Mouse (Mus musculus): Measurements from ENCODE around the gene Gm3685. TPM values are rescaled to one million over a fixed set of nuclear protein-coding genes. Genes with fewer than 3 reads are reported as not detected.

The Gm3685 gene
- not detected for polyA plus RNA-seq (2014; fragmentation: Illumina TruSeq; extraction: RNeasy Lipid Tissue Mini Kit (QIAGEN cat#74804); ENCODE audit: low read depth, low replicate concordance)

GRCm38 (mm10) chr14:7044870-7045269, at the start of gene Gm3685:
Gene Gm3685, minus strand, starts transcription at chr14:7044970.

GRCm38 (mm10) chr14:7026781-7027749, 17.7 kb downstream of the Gm3685 start, which contains the start of gene Gm10406:
Gene Gm10406, minus strand, starts transcription at chr14:7027449.

Other genes with a start within 250 kb of the Gm3685 start
- gene Gm3642, start 204.7 kb downstream of the Gm3685 start, polyA plus RNA-seq (2014; fragmentation: Illumina TruSeq; extraction: RNeasy Lipid Tissue Mini Kit (QIAGEN cat#74804); ENCODE audit: low read depth, low replicate concordance), result not detected
- 0.34 TPM for gene Gm3667, start 155.0 kb downstream of the Gm3685 start, polyA plus RNA-seq (2014; fragmentation: Illumina TruSeq; extraction: RNeasy Lipid Tissue Mini Kit (QIAGEN cat#74804); ENCODE audit: low read depth, low replicate concordance)
- gene Gm6356, start 71.2 kb downstream of the Gm3685 start, polyA plus RNA-seq (2014; fragmentation: Illumina TruSeq; extraction: RNeasy Lipid Tissue Mini Kit (QIAGEN cat#74804); ENCODE audit: low read depth, low replicate concordance), result not detected
- gene Gm10406, start 17.5 kb downstream of the Gm3685 start, polyA plus RNA-seq (2014; fragmentation: Illumina TruSeq; extraction: RNeasy Lipid Tissue Mini Kit (QIAGEN cat#74804); ENCODE audit: low read depth, low replicate concordance), result 0.39 TPM
- not detected for gene Gm3696, start 55.7 kb upstream of the Gm3685 start, polyA plus RNA-seq (2014; fragmentation: Illumina TruSeq; extraction: RNeasy Lipid Tissue Mini Kit (QIAGEN cat#74804); ENCODE audit: low read depth, low replicate concordance)
- not detected for gene Gm6676, start 80.4 kb upstream of the Gm3685 start, polyA plus RNA-seq (2014; fragmentation: Illumina TruSeq; extraction: RNeasy Lipid Tissue Mini Kit (QIAGEN cat#74804); ENCODE audit: low read depth, low replicate concordance)
- gene Gm3512, start 129.6 kb upstream of the Gm3685 start, polyA plus RNA-seq (2014; fragmentation: Illumina TruSeq; extraction: RNeasy Lipid Tissue Mini Kit (QIAGEN cat#74804); ENCODE audit: low read depth, low replicate concordance), result 0.60 TPM
- gene Gm16434, start 149.6 kb upstream of the Gm3685 start, polyA plus RNA-seq (2014; fragmentation: Illumina TruSeq; extraction: RNeasy Lipid Tissue Mini Kit (QIAGEN cat#74804); ENCODE audit: low read depth, low replicate concordance), result not detected
- not detected for gene Gm3727, start 219.7 kb upstream of the Gm3685 start, polyA plus RNA-seq (2014; fragmentation: Illumina TruSeq; extraction: RNeasy Lipid Tissue Mini Kit (QIAGEN cat#74804); ENCODE audit: low read depth, low replicate concordance)

Measured in heart, adult 10 weeks (tissue).